Mouse (Mus musculus): ENCODE measurements around the gene Itgb5.

Itgb5 gene

GRCm38 (mm10) chr16:33990712-33991111 is 161.2 kb downstream of the Itgb5 start:
- no peak for DNase-seq (ENCODE audit: low spot score)

GRCm38 (mm10) chr16:33994321-33994720 is 164.9 kb downstream of the Itgb5 start:
- no peak for DNase-seq (ENCODE audit: low spot score)

- no peak for DNase-seq (ENCODE audit: low spot score)
Observed at GRCm38 (mm10) chr16:33995496-33995895, 166.0 kb downstream of the Itgb5 start.

GRCm38 (mm10) chr16:33996030-33996429 is 166.6 kb downstream of the Itgb5 start:
- peak; percentile 48 for DNase-seq (ENCODE audit: low spot score)

GRCm38 (mm10) chr16:33998011-33998410 is 168.5 kb downstream of the Itgb5 start:
- no peak for DNase-seq (ENCODE audit: low spot score)
